Mouse (Mus musculus) spleen, adult 12 weeks (tissue): ENCODE results near the gene Trim38.
"Not testable (repeated sequence)": the region's sequence is repeated elsewhere in the genome, so short reads cannot be mapped to it uniquely, and the experiment has no call there.

Experiments used
- DNase-seq: peaks from one replicate; pipeline ENCODE4 v3.0.0; 2022; ENCODE audit warnings: low spot score

The Trim38 gene

DNA sequence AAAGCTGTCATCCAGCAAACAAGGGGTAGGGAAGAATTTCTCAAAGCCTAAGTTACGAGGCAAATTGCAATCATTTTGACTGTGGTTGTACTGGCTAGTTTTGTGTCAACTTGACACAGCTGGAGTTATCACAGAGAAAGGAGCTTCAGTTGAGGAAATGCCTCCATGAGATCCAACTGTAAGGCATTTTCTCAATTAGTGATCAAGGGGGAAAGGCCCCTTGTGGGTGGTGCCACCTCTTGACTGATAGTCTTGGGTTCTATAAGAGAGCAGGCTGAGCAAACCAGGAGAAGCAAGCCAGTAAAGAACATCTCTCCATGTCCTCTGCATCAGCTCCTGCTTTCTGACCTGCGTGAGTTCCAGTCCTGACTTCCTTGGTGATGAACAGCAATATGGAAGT is at the start of gene Trim38:
TSS of gene Trim38 (plus strand) at position 301 of the 400 bp plus-strand sequence.
- DNase-seq, result not testable (repeated sequence)

DNA sequence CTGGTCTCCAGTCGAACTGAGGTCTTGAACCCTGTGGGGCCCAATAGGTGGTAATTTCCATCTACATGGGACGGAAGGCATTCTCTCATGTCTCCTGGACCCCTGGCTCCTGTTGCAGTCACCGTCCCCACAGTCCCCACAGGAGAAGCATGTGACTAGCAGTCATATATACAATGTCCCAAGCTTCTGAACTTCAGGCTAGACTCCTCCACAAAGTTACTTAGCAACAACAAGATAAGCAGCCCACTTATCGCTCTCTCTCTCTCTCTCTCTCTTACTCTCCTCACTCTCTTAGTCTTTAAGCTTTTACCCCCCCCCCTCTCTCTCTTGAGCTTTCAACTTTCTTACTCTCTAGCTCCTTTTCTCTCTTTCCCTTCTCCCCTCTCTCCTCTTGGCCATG is 45.5 kb upstream of the Trim38 start:
- no peak for DNase-seq

DNA sequence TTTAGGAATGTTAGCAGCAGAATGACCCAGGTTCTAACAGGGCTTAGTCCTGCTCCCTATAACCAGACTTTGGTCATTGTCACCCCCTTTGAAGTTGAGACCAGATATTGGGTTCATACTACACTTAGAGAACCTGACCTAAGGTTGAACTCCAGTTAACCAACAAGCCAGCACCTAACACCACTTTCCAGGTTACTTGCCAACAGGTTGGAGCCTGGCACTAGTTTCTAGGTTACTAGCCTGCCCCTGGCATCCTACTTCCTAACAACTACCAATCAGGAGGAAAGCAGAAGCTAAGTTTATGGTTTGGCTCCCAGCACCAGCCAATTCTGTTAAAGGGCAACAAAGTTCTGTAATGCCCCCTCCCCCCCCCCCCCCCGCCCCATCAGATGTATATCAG is 44.5 kb upstream of the Trim38 start:
- DNase-seq, result no peak

DNA sequence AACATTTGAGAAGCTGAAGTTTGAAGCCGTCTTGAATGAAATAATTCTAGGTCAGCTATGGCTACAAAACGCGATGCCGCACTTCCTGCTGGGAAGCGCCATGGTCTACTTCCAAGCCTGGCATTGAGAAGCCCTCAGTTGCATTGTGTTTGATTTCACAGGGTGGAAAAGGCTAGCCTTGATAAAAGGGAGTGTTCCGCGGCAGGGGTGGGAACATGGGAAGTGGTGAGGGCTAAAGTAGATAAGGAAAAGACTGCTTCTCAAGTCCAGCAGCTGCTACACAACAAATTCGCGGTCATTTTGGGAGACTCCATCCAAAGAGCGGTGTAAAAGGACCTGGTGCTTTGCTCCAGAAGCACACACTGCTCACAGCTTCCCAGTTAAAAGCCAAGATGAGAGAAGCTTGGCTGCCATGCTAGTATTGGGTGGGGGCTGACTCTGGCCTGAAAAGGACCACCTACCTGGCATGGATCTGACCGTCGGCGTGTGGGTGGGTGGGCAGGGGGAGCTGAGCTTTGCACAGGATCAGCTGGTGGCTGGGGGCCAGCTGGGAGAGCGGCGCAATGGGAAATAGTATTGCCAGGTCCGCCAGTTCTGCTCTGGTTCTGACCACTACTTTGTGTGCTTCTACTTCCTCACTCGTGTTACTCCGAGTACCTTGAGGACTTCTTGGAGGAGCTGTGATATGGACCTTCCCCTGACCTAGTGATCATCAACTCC is 41.1 kb upstream of the Trim38 start:
- no peak for DNase-seq

DNA sequence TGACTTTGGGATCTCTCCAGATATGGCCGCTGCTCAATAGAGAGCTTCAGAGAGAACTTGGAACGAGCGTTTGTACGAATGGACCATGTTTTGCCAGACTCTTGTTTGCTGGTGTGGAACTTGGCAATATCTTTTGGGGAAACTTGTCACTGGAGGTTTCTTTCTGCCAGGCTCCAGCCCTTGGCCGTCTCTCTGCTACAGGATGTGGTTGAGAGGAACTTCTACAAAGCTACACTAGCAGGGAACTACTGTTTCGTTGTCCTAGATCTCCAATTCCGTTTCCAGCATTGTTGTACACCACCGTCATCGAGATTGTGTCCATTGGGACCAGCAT is 40.6 kb upstream of the Trim38 start:
- DNase-seq, result no peak

DNA sequence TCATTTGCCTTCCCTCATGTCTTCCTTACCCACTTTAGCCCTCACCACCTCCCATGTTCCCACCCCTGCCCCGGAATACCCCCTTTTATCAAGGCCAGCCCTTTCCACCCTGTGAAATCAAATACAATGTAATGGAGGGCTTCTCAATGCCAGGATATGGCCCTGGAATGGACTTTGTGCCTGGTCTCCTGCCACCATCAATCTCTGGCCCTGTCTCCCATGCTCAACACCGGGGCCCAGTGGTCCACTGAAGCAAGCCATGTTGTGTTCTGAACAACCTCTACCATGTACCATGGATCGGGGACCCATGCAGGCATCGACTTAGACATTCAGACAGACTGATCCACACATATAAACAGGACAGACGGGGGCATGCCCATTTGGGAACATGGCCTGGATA is 40.0 kb upstream of the Trim38 start:
- DNase-seq, result no peak

DNA sequence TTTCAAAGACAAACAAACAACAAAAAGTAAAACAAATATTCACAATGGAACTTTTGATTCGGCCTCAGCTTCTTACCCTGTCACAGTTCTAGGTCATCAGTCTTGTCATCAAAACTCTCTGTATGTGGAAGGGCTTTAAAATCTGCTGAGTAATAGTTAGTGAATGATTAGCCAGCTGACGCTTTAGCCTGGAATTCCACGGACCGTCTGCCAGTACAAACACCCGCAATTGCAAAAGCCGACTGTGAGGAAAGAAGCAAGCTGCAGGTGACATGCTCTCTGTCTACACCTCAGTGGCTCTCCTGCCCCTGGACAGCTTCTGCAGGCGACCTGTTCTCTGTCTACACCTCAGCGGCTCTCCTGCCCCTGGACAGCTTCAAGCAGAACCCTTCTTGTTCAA is 39.2 kb upstream of the Trim38 start:
- no peak for DNase-seq

DNA sequence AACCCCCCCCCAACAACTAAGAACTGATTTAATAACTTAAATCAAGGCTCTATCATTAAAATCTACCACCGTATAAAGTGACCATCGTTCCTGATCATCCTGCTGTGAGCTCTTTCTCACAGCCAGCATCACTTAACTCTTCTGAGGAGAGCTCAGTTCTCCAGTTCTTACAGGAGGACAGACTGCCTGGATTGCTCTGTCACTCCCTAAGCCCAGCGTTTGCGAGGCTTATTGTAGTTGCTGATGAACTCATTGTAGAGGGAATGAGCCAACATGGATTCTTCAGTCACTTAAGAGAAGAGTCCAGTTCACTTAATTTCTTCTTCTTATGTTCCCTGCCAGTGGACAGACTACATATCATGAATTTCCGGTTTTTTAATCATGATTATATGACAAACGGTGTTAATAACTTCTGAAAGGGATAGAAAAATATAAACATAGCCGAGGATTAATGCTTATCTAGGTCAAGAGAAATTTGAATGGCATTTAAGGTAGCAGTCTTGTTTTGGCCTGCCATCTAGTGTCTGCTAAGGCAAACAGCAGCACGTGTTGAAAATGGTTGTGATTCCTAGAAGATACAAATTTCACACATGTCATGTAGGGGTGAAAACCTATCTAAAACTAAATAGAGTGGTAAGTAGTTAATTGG is 37.4 kb upstream of the Trim38 start:
- no peak for DNase-seq

DNA sequence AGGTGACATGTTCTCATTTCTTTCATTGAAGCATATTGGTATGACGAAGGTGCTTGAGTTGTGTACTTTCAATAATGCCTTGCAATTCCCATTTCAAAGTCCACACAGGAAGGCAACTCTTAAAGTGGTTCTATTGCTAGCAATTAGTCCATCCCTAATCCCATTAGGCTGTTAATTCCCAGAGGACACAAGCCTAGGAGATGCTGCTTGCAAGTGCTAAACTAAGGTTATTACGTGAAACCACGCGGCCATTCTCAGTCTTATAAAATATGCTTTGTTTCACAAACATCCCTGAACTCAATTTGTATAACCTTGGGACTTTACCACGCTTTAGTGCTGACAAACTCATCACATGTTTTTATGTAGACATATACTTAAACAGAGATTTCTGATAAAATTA is 32.6 kb upstream of the Trim38 start:
- no peak for DNase-seq

DNA sequence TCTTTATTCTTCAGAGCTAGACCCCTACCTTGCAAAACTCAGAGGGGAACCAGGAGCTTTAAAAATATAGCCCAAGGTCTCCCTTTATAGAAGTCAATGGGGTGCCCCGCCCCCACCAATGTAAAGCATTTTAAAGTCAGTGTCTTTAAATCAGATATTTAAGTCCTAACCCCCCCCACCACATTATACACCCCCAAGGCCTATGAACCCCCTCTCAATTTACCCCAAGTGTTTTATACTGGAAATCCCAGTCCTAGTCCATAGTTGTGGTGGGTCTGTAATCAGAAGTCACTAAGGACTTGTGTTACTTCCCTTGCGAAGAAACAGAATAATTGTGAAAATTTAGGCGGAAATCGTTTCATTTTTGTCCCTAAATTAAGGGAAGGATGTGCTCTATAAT is 31.7 kb upstream of the Trim38 start:
- DNase-seq, result no peak

DNA sequence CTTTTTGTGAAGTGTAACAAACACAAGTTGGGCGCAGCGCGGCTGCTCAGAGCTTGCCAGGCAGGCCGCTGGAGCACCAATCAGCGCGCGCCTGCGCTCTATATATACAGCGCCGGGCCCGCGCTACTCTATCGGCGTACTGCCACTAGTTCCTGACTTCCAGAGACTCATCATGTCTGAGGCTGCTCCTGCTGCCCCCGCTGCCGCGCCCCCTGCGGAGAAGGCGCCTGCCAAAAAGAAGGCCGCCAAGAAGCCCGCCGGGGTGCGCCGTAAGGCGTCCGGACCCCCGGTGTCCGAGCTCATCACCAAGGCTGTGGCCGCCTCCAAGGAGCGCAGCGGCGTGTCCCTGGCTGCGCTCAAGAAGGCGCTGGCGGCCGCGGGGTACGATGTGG is 31.0 kb upstream of the Trim38 start, which contains the start of gene Hist1h1c:
TSS of gene Hist1h1c (plus strand) at position 132 of the 392 bp plus-strand sequence.
- DNase-seq, result peak; percentile 98

DNA sequence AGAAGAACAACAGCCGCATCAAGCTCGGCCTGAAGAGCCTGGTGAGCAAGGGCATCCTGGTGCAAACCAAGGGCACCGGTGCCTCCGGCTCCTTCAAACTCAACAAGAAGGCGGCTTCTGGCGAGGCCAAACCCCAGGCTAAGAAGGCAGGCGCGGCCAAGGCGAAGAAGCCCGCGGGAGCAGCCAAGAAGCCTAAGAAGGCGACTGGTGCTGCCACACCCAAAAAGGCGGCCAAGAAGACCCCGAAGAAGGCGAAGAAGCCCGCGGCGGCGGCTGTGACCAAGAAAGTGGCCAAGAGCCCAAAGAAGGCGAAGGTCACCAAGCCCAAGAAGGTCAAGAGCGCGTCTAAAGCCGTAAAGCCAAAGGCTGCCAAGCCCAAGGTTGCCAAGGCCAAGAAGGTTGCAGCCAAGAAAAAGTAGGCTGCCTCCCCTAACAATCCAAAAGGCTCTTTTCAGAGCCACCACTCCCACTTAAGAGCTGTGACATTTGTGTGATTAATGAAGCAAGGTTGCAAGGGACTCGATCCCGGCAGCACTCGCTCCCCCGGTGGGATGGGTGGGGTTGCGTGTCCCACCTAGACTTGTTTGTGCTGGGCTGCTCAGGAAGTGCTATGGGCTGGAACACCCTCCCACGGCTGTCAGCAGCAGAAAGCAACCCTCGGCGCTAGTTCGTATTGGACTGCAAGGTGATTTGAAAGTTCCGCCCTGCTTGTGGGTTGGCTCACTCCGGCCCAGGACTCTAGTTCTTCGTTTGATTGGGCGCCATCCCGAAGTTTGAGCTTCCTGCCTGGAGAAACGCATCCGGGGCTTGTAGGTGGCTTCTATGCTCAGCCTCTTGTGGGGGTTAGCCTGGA is 30.4 kb upstream of the Trim38 start:
- peak; percentile 91 for DNase-seq

DNA sequence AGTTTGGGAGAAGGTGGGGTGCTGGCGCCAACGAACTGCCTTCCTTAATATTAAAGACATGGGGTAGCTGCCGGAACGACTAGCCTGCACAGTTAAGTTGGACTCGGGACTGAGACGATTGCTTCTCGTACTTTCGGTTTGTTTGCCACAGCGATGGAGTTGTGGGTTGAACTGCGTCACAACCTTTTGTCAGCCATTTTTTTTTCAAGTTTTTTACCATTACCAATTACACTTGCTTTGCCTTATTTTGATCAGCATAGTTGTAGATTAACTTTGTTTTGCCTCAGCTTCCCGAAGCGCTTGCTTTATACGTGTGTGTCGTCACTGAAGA is 29.8 kb upstream of the Trim38 start:
- no peak for DNase-seq

DNA sequence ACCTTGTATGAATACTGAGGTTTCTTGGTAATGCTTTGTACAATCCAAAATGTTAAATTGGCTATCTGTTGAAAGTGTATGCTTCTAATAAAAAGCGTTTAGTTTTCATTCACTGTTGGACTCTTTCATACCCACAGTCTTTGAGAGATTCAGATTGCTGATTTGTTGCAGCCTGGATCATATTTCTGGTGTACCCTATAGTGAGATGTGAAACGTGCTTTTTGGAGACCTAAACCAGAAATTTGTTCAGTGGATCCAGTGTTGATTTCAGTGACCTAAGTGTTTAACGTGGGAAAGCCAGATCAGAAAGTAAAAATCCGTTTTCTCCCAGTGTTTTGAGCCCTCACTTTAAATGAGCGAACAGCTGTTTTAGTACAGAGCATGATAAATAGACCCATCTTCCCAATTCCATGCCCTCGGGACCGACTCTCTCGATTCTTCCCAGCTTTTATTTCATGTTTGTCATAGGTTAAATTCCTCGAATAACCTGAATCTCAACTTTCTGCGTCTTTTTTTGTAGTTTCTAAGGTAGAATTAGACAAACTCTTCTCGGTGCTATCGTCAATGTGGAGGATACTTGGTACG is 29.4 kb upstream of the Trim38 start:
- no peak for DNase-seq

DNA sequence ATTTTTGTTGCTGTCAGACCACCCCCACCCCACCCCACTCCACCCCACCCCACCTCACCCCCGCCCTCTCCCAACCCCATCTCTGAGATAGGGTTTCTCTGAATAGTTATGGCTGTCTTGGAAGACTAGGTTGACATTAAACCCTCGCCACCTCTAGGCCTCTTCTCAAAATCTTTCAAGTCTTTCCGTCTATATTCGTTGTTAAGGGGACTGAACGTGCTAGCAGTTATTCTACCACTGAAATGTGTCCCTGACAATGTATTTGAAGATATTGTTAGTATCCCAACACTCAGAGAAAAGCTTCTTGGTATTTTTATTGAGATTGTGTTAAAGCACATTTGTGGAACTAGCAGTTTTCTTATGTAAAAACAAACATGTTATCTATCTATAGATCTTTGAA is 28.8 kb upstream of the Trim38 start:
- no peak for DNase-seq

DNA sequence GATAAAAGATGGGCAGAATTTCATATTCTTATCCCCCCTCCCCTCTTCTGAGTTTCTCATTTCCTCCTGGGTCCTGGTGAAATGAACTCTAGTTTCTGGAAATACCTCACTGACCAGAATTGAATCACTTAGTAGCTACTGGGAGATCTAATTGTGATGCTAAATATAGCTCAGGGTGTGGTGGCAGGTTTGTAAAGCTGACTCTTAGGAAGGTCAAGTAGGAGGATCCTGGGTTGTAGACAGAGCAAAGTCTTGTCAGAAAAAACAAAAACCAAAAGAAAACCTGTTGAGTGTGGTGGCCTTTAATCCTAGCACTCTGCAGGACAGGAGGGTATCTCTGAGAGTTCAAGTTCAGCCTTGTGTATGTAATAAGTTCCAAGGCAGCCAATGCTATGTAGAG is 27.7 kb upstream of the Trim38 start:
- DNase-seq, result no peak

DNA sequence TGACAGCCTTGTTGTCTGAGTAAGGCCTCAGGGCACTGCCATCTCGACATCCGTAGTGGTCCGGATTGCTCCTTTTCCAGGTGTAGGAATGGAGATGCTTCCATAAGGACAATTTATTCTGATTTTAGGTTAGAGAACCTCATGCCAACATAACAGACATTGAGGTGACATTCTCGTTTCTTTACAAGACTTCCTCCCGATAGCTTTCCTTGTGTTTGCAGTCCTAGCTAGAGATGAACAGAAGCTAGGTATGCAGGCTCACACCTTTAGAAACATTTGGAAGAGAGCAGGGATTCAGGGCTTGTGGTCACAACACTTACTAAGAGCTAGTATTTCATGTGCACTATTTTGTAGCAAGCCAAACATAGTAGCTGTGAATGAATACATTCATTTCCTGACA is 26.5 kb upstream of the Trim38 start:
- DNase-seq, result no peak

DNA sequence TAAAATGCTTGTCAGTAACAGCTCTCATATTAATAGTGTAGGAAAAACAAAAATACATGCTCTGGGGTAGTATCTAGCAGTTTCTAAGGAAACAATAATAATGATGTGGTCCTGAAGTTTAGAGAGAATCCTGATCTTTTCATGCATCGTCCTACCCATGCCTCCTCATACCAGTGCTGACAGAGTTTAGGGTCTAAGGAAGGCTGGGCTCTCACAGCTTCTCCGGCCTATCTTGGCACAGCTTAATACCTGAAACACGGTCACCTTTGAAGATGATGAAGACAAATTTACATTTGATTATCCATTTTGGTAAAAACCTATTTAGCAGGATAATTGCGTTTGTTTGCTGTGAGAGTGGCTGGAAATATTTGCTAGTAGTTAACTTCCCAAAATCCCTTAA is 25.8 kb upstream of the Trim38 start:
- no peak for DNase-seq

DNA sequence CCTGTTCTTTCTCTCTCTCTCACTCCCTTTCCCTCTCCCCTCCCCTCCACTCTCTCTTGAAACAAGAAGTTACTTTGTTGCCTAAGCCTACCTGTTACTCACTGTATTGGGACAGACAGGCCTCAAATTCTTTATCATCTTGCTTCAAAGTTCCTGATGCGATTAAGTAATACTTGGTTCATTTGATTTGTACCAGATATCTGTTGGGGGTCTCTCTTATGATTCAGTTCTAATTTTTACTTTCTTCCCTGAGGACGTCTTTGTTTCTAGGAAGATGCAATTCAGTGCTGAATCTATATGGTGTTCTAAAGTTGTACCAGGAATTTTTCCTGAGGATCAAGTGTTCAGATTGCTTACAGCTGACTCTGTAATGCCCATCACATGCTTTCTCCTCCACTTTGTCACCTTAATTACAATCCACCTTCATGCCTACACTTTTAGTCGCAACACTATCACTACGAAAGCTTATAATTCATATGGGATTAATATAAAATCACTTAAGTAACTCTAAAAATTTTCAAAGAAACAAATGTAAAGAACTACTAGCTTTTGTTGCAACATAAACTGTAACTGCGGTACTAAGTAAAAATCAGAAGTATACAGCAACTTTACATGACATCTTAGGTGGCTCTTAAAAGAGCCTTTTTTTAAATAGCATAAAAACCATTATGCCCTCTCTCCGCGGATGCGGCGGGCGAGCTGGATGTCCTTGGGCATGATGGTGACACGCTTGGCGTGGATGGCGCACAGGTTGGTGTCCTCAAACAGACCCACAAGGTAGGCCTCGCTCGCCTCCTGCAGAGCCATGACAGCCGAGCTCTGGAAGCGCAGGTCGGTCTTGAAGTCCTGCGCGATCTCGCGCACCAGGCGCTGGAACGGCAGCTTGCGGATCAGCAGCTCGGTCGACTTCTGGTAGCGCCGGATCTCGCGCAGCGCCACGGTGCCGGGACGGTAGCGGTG is 25.0 kb upstream of the Trim38 start:
- DNase-seq, result peak; percentile 72

DNA sequence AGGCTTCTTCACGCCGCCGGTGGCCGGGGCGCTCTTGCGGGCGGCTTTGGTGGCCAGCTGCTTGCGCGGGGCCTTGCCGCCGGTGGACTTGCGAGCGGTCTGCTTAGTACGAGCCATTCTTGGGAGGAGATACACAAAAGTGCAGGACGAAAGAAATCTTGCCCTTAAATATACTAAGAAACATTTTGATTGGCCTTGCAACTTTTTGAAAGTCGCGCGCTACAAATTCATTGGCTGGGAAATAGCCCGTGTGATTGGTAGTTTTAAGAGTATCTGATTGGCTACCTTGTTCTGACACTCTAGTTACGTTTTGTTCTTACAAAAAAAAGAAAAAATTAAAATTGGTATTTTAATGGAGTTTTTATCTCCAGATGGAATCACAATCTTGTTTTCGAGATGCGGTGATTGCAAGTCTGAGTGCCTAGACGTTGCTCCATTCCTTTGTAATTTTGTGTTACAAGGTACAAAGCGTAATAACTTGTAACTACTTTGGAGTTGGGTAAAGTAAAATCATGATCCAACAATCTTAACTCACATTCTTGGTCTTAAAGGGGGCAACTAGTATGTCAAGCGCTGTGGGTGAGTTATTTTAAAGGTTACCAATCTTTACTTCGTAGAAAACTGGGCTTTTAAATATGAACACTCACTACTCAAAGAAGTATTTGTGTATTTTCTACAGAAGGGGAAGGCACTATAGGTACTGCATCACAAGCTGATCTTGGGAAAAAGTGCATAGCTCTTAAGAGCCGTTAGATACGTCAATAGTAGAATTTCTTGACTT is 24.1 kb upstream of the Trim38 start, which contains the start of gene Hist1h3c:
TSS of gene Hist1h3c (minus strand) at position 222 of the 781 bp plus-strand sequence.
- DNase-seq, result peak; percentile 80
